Mouse (Mus musculus) stomach, embryonic 14.5 days (tissue): ENCODE data around the gene Iqsec1. TPM values are rescaled to one million over a fixed set of nuclear protein-coding genes. Genes with fewer than 3 reads are reported as not detected.

Experiments used
- ATAC-seq: fragments of 200-750 bp; cut with Nextera tagmentation; 2 replicates; pipeline ENCODE4 v1.8.0; 2017; ENCODE audit warnings: low read depth, moderate TSS enrichment; ENCODE audit not compliant: insufficient number of reproducible peaks, insufficient read depth, low FRiP score
- H3K27ac ChIP-seq: fragments of 300-500 bp; sonication (generic); 2 replicates; pipeline ENCODE4 v1.5.1; 2014; ENCODE audit warnings: mild to moderate bottlenecking, low read length, moderate library complexity, mixed read lengths
- H3K27me3 ChIP-seq: fragments of 300-500 bp; sonication (generic); 2 replicates; pipeline ENCODE4 v1.6.1; 2014; ENCODE audit warnings: low read length, control low read depth, mixed read lengths; ENCODE audit not compliant: control insufficient read depth, insufficient read depth
- H3K36me3 ChIP-seq: fragments of 300-500 bp; sonication (generic); 2 replicates; pipeline ENCODE4 v1.6.1; 2014; ENCODE audit warnings: mild to moderate bottlenecking, control low read depth, low read length, moderate library complexity, mixed read lengths; ENCODE audit not compliant: control insufficient read depth, insufficient read depth
- H3K4me1 ChIP-seq: fragments of 300-500 bp; sonication (generic); 2 replicates; pipeline ENCODE4 v1.6.1; 2014; ENCODE audit warnings: low read length, control low read depth, mixed read lengths; ENCODE audit not compliant: control insufficient read depth, insufficient read depth
- H3K4me2 ChIP-seq: fragments of 300-500 bp; sonication (generic); replicated peaks from 2 replicates; pipeline ENCODE4 v1.6.1; 2014; ENCODE audit warnings: low read depth, low read length, control low read depth
- H3K4me3 ChIP-seq: fragments of 300-500 bp; sonication (generic); 2 replicates; pipeline ENCODE4 v1.5.1; 2014; ENCODE audit warnings: low read depth, low read length, control low read depth
- H3K9ac ChIP-seq: fragments of 300-500 bp; sonication (generic); replicated peaks from 2 replicates; pipeline ENCODE4 v1.6.1; 2014; ENCODE audit warnings: low read depth, mild to moderate bottlenecking, control low read depth, low read length, moderate library complexity, mixed read lengths
- H3K9me3 ChIP-seq: fragments of 300-500 bp; sonication (generic); 2 replicates; pipeline ENCODE4 v1.6.1; 2016; ENCODE audit warnings: low read depth, low read length, control low read depth; ENCODE audit not compliant: control insufficient read depth
- WGBS: fragments of 180-500 bp; shearing (Covaris S2); extraction: QIAGEN DNeasy Blood & Tissue Kit; methylation state at CpG from one replicate; pipeline ENCODE4 v1.1.7; 2014; 5-methylcytosine and 5-hydroxymethylcytosine counted together
- polyA plus RNA-seq: library from polyadenylated mRNA; unstranded; fragments of >200 nt; fragmentation: Nextera tagmentation; extraction: Ambion mirVana; gene quantifications from 2 replicates; pipeline ENCODE4 v1.2.1, GENCODE M21; 2014

Gene Iqsec1
- polyA plus RNA-seq, 1 experiment from 2014 or later, result 16.0 TPM

DNA sequence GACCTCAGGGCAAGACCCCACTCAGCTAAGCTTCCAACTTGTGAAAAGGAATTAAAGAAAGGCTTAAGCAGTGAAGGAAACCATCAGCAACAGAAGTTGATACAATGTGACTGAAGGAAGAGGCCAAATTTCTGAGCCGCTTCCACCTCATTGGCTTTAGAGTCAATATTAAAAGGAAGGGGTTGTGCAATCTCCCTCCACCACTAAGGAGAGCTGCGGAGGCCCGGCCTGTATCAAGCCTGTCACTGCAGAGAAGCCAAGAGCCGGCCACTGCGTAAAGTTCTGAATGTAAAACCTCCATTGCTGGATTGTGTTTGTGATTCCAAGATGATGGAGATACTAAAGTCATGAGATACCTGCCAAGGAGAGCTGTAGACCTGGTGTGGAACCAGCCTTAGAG is 199.0 kb downstream of the Iqsec1 start:
- Histone ChIP-seq H3K36me3 (no peaks in the 10 kb centered on the region), H3K27me3 (no peaks in the 10 kb centered on the region), H3K4me1 (no peaks in the 10 kb centered on the region), H3K4me3 (no peak overlapping the region), H3K9me3 (no peaks in the 10 kb centered on the region), H3K27ac (no peak overlapping the region), H3K9ac (no peak overlapping the region), H3K4me2 (no peak overlapping the region)
- WGBS, result 85% methylated on average over 5 of the region's 5 CpGs
- no peak for ATAC-seq

DNA sequence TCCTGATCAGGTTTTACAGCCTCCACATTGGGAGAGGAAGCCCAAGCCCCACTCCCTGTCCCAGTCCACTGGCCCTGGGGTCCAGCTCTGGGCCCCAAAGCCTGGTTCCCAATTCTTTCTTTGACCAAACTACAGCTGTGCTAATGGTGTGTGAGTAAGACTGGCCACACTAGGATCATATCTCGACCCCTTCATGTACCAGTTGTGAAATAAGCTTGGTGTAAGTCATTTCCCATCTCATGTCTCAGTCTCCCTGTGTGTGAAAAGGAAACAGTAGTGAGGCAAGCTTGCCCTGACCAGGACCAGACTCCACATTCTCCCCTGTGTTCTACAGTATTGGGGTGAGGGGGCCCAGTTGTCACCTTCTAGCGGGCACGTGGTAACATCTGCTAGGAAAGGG is 200.9 kb downstream of the Iqsec1 start:
- Histone ChIP-seq H3K9me3 (no peaks in the 10 kb centered on the region), H3K4me1 (no peaks in the 10 kb centered on the region)
- 87% methylated on average over 3 of the region's 3 CpGs for WGBS

DNA sequence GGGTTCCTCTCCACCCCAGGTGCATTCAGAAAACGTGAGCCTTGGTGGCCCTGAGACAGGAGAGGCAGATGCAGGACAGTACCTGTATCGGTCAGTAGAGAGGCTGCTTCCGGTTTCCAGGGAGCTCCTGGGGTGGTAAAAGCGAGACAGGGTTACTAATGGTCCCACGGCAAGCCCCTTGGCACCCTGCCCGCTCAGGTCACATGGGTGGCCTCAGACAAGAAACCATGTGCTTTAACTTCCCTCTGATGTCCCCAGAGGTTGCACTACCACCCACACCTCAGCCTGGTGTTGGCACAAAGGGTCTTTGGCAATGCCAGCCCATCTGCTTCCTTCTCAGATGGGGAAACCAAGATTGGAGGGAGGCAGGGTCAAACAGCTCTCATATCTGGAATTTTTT is 201.4 kb downstream of the Iqsec1 start:
- ATAC-seq, result no peak
- H3K9me3 ChIP-seq, result no peaks in the 10 kb centered on the region
- no peak overlapping the region for H3K4me2 ChIP-seq
- H3K27ac ChIP-seq, result no peak overlapping the region
- H3K4me1 ChIP-seq, result peaks cover 4% of the 10 kb centered on the region; the same call in 1 of the 2 replicates
- no peaks in the 10 kb centered on the region for H3K36me3 ChIP-seq
- WGBS, result 71% methylated on average over 6 of the region's 6 CpGs
- no peaks in the 10 kb centered on the region for H3K27me3 ChIP-seq
- no peak overlapping the region for H3K4me3 ChIP-seq
- H3K9ac ChIP-seq, result no peak overlapping the region

More for the DNA sequence above, 200.9 kb downstream of the Iqsec1 start:
- Histone ChIP-seq H3K4me3 (no peak overlapping the region), H3K4me2 (no peak overlapping the region), H3K36me3 (no peaks in the 10 kb centered on the region), H3K27ac (no peak overlapping the region), H3K9ac (no peak overlapping the region), H3K27me3 (no peaks in the 10 kb centered on the region)
- ATAC-seq, result no peak

DNA sequence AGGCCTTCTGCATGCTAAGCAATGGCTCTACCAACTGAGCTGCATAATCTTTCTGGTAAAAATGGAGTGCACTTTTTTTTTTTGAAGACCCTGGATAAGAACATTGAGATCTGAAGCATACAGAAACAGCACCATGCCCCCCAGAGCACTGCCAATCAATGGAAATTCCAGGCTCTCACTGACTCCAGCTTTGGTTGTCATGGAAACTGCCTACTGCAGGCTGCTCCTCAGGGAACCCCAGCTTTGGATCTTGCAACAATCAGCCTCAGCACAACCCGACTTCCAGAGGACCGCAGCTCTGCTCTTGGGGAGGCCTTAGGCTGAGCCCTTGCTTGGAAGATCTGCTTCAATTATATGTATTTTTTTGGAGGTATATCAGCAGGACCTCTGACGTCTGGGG is 201.9 kb downstream of the Iqsec1 start:
- ATAC-seq, result no peak
- 58% methylated on average over 3 of the region's 3 CpGs for WGBS

DNA sequence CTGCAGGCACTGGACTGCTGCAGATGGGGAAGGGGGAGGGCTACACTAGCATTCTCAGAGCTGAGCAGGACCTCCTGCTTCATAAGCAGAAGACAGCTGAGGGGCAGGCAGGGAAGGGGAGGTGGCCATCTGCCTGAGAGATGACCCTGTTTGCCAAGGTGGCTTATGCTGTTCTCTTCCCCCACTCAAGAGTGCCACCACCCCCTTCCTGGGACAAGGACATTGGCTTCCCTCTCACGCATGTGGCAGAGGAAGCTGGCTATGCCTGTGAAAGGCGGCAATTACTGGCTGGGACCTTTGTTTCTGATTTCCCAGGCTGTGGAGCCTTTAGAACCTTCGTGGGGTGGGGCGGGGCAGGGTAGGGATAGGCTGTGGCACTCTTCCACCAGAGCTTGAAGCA is 204.5 kb downstream of the Iqsec1 start:
- Histone ChIP-seq H3K27ac (no peak overlapping the region), H3K9me3 (no peaks in the 10 kb centered on the region), H3K36me3 (no peaks in the 10 kb centered on the region), H3K9ac (no peak overlapping the region), H3K27me3 (no peaks in the 10 kb centered on the region), H3K4me2 (no peak overlapping the region), H3K4me3 (no peak overlapping the region), H3K4me1 (peaks cover 10% of the 10 kb centered on the region)
- WGBS, result 59% methylated on average over 4 of the region's 4 CpGs
- no peak for ATAC-seq

More for the DNA sequence above, 201.9 kb downstream of the Iqsec1 start:
- Histone ChIP-seq H3K36me3 (no peaks in the 10 kb centered on the region), H3K9me3 (no peaks in the 10 kb centered on the region), H3K27ac (no peak overlapping the region), H3K4me2 (no peak overlapping the region), H3K4me1 (peaks cover 8% of the 10 kb centered on the region), H3K27me3 (no peaks in the 10 kb centered on the region), H3K9ac (no peak overlapping the region), H3K4me3 (no peak overlapping the region)

DNA sequence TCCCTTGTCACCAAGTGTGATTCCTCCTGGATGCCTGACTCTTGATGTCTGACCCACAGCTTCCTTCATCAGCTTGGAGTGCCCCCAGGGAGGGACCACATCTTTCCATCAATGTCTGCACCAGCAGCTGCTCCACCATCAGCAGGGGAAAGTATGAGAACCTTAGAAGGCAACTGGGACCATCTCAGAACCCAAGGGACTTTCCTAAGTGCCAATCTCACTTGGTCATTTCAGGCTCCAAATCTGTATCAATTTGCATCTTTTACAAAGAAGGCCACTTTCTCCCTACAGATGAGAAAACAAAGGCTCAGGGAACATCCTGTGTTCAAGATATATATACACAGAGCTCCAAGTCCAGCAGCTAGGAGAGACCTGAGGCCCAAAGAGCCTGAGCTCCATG is 205.3 kb downstream of the Iqsec1 start:
- no peak overlapping the region for H3K4me2 ChIP-seq

DNA sequence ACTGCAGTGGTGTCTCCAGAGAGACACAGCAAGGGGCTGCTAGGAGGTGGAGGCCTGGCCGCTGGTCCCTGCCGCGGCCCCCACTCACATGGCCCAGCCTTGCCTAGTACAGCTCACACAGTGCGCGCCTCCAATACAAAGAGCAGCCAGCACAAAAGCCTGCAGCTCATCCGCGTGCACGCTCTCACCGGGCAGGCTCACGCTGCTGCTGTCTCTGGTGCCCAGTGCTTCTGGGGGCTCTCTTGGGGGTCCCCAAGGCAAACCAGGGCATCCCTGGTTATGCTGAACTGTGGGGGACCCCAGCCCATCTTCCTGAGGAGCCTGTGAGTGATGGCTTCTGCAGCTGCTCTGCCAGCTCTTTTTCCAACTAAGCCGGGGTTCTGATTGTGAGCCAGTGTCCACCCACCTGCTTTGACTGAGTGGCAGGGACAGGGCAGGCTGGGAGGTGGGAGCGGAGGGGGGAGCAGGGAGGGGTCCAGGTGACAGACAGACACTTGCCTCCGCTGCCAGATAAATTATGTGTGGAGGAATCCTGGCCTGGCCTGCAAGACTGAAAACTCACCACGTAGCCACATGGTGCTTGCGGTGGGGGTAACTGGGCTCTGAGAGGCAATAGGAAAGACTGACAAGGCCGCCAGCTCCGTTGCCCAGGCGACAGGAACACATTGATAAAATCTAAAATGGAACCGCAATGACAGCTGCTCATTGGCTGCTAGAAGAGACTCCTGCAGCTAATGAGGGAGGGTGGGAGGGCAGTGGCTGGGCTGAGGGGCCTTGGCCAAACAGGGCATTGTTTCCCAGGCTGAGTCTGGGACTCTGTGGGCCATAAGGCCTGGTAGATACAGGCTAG is 206.3 kb downstream of the Iqsec1 start:
- H3K36me3 ChIP-seq, result no peaks in the 10 kb centered on the region
- H3K4me2 ChIP-seq, result no peak overlapping the region
- WGBS, result 42% methylated on average over 19 of the region's 19 CpGs
- no peak for ATAC-seq
- no peaks in the 10 kb centered on the region for H3K9me3 ChIP-seq
- H3K4me3 ChIP-seq, result no peak overlapping the region
- H3K27me3 ChIP-seq, result no peaks in the 10 kb centered on the region
- no peak overlapping the region for H3K9ac ChIP-seq
- H3K27ac ChIP-seq, result no peak overlapping the region
- H3K4me1 ChIP-seq, result peaks cover 10% of the 10 kb centered on the region

More for the DNA sequence above, 205.3 kb downstream of the Iqsec1 start:
- no peaks in the 10 kb centered on the region for H3K27me3 ChIP-seq
- H3K9me3 ChIP-seq, result no peaks in the 10 kb centered on the region
- no peak for ATAC-seq
- peaks cover 10% of the 10 kb centered on the region for H3K4me1 ChIP-seq
- no peak overlapping the region for H3K9ac ChIP-seq
- H3K4me3 ChIP-seq, result no peak overlapping the region
- no peaks in the 10 kb centered on the region for H3K36me3 ChIP-seq
- H3K27ac ChIP-seq, result no peak overlapping the region

DNA sequence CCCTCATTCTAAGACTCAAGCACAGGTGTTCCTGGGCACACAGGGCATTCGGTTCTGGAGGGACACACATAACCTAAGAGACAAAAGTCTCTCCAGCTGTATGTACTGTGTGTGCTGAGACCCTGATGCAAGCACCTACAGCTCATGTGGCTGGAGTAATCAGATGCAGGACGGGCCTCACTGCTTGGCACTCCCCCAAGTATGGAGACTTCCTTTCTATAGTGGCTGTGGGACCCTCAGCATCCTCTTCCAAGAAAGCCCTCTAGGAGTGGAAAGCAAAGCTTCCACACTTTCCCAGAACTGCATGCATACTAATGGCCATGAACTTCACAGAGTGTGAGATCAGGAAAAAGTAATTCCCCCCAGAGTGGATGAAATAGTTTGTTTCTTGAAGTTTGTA is 208.0 kb downstream of the Iqsec1 start:
- Histone ChIP-seq H3K4me2 (no peak overlapping the region), H3K9me3 (no peaks in the 10 kb centered on the region), H3K9ac (no peak overlapping the region), H3K4me3 (no peak overlapping the region), H3K27me3 (no peaks in the 10 kb centered on the region), H3K36me3 (no peaks in the 10 kb centered on the region), H3K27ac (no peak overlapping the region), H3K4me1 (peaks cover 10% of the 10 kb centered on the region)
- 59% methylated on average over 2 of the region's 2 CpGs for WGBS
- no peak for ATAC-seq

DNA sequence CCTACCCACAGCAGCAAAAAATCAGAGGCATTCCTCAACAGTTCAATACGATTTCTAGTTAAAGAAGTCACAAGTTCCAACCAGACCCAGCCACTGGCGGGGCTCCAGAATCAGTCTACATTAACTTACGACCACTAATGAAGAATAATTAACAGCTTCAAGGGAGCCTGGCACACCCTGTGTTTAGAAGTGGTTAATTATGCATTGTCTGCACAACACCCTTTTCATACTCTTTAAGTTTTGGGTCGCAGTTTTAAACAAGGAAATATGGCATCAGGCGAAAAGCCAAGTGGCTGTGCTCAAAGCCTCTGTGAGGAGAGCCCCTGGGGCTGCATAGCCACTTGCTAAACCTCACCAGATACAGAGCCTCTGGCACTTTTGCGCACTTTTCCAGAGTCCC is 209.6 kb downstream of the Iqsec1 start:
- peaks cover 10% of the 10 kb centered on the region for H3K4me1 ChIP-seq
- H3K36me3 ChIP-seq, result no peaks in the 10 kb centered on the region
- no peaks in the 10 kb centered on the region for H3K9me3 ChIP-seq
- no peak overlapping the region for H3K4me3 ChIP-seq
- 77% methylated on average over 6 of the region's 6 CpGs for WGBS
- ATAC-seq, result no peak
- no peaks in the 10 kb centered on the region for H3K27me3 ChIP-seq
- H3K27ac ChIP-seq, result no peak overlapping the region
- H3K9ac ChIP-seq, result no peak overlapping the region
- no peak overlapping the region for H3K4me2 ChIP-seq
